Mouse (Mus musculus): ENCODE measurements around the gene Tfr2. TPM values are rescaled to one million over a fixed set of nuclear protein-coding genes. Genes with fewer than 3 reads are reported as not detected.

Gene Tfr2
- polyA plus RNA-seq, 1 experiment from 2014 or later: 3.4 TPM

- Histone ChIP-seq H3K9ac (no peak overlapping the region), H3K4me2 (replicated peaks) (no peak overlapping the region), H3K9me3 (replicated peaks) (no peaks in the 10 kb centered on the region), H3K27me3 (no peaks in the 10 kb centered on the region), H3K4me1 (peaks cover 3% of the 10 kb centered on the region; the same call in 1 of the 2 replicates), H3K36me3 (no peaks in the 10 kb centered on the region; the same call in 1 of the 2 replicates), H3K4me3 (no peak overlapping the region), H3K27ac (no peak overlapping the region)
- 81% methylated on average over 8 of the region's 8 CpGs for WGBS
- ATAC-seq (ENCODE audit: low FRiP score): no peak
Observed at GRCm38 (mm10) chr5:137568223-137568798, 1.3 kb upstream of the Tfr2 start.

- no peak for ATAC-seq (ENCODE audit: low FRiP score)
- H3K36me3 ChIP-seq: no peaks in the 10 kb centered on the region; the same call in 1 of the 2 replicates
- no peak overlapping the region for H3K27ac ChIP-seq
- H3K9ac ChIP-seq: no peak overlapping the region
- peaks cover 3% of the 10 kb centered on the region; the same call in 1 of the 2 replicates for H3K4me1 ChIP-seq
- no peaks in the 10 kb centered on the region for H3K9me3 ChIP-seq (replicated peaks)
- H3K27me3 ChIP-seq: peaks cover 3% of the 10 kb centered on the region; the same call in 1 of the 2 replicates
- H3K4me3 ChIP-seq: no peak overlapping the region
- no peak overlapping the region for H3K4me2 ChIP-seq (replicated peaks)
- 78% methylated on average over 12 of the region's 12 CpGs for WGBS
Observed at GRCm38 (mm10) chr5:137569031-137569430, 609 bp upstream of the Tfr2 start.

- H3K4me3 ChIP-seq: no peak overlapping the region
- no peaks in the 10 kb centered on the region for H3K9me3 ChIP-seq (replicated peaks)
- no peaks in the 10 kb centered on the region for H3K36me3 ChIP-seq
- no peak for ATAC-seq (ENCODE audit: low FRiP score)
- H3K4me1 ChIP-seq: peaks cover 9% of the 10 kb centered on the region; the same call in 1 of the 2 replicates
- no peak overlapping the region for H3K4me2 ChIP-seq (replicated peaks)
- no peak overlapping the region for H3K27ac ChIP-seq
- 53% methylated on average over 7 of the region's 7 CpGs for WGBS
- H3K27me3 ChIP-seq: peaks cover 9% of the 10 kb centered on the region; the same call in 1 of the 2 replicates
- H3K9ac ChIP-seq: no peak overlapping the region
Observed at GRCm38 (mm10) chr5:137570181-137570580, 541 bp downstream of the Tfr2 start.

- H3K4me1 ChIP-seq: 0 out of 2 replicates have a peak, but pooled peaks cover 6% of the 10 kb centered on the region
- H3K27me3 ChIP-seq: peaks cover 10% of the 10 kb centered on the region; the same call in 1 of the 2 replicates
- H3K9ac ChIP-seq: no peak overlapping the region
- WGBS: 82% methylated on average over 17 of the region's 17 CpGs
- H3K4me3 ChIP-seq: no peak overlapping the region
- no peaks in the 10 kb centered on the region for H3K36me3 ChIP-seq
- H3K9me3 ChIP-seq (replicated peaks): no peaks in the 10 kb centered on the region
- no peak overlapping the region for H3K27ac ChIP-seq
- H3K4me2 ChIP-seq (replicated peaks): no peak overlapping the region
- ATAC-seq (ENCODE audit: low FRiP score): 0 out of 2 replicates have a peak, but pooled peaks have one; percentile 19
Observed at GRCm38 (mm10) chr5:137570691-137571586, 1.3 kb downstream of the Tfr2 start.

DNA sequence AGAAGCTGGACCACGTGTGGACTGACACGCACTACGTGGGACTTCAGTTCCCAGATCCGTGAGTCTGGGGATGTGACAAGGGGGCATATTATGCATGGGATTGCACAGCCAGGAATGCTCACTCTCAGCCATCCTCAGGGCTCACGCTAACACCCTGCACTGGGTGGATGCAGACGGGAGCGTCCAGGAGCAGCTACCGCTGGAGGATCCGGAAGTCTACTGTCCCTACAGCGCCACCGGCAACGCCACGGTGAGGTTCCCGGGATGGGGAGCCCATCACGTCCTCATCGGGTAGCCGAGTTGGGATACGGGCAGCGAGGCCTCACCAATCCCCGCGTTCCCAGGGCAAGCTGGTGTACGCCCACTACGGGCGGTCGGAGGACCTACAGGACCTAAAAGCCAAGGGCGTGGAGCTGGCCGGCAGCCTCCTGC, 4.8 kb downstream of the Tfr2 start:
- Histone ChIP-seq H3K27me3 (peaks cover 10% of the 10 kb centered on the region; the same call in 1 of the 2 replicates), H3K4me2 (replicated peaks) (peak overlapping the region; percentile 51), H3K4me1 (0 out of 2 replicates have a peak, but pooled peaks cover 6% of the 10 kb centered on the region), H3K4me3 (peak overlapping the region; percentile 26), H3K27ac (no peak overlapping the region), H3K9me3 (replicated peaks) (no peaks in the 10 kb centered on the region), H3K9ac (peak overlapping the region; percentile 43; the same call in 1 of the 2 replicates), H3K36me3 (no peaks in the 10 kb centered on the region)
- WGBS: 7% methylated on average over 27 of the region's 27 CpGs
- no peak for ATAC-seq (ENCODE audit: low FRiP score)

GRCm38 (mm10) chr5:137580246-137580645, 10.6 kb downstream of the Tfr2 start:
- ATAC-seq (ENCODE audit: low FRiP score): no peak
- H3K4me1 ChIP-seq: peaks cover 11% of the 10 kb centered on the region
- WGBS: 81% methylated on average over 6 of the region's 6 CpGs
- no peak overlapping the region for H3K9ac ChIP-seq
- no peak overlapping the region for H3K4me2 ChIP-seq (replicated peaks)
- no peak overlapping the region for H3K27ac ChIP-seq
- no peak overlapping the region for H3K4me3 ChIP-seq
- H3K36me3 ChIP-seq: no peaks in the 10 kb centered on the region
- peaks cover 22% of the 10 kb centered on the region for H3K27me3 ChIP-seq
- no peaks in the 10 kb centered on the region for H3K9me3 ChIP-seq (replicated peaks)

DNA sequence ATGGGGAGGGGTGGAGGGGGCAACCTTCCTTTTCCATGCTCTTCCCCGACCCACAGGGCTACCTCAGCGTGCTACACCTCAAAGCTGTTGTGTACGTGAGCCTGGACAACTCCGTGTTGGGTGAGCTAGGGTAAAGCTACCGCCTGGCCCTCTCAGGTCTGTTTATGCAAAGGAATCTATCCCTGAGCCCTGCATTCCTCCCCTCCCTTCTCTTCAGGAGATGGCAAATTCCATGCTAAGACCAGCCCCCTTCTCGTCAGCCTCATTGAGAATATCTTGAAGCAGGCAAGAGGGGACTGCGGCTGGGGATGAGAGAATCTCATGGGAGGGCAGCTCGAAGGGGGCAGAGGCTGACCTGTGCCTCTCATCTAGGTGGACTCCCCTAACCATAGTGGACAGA, 13.1 kb downstream of the Tfr2 start:
- Histone ChIP-seq H3K4me3 (no peak overlapping the region), H3K4me2 (replicated peaks) (no peak overlapping the region), H3K27me3 (peaks cover 22% of the 10 kb centered on the region), H3K4me1 (peaks cover 11% of the 10 kb centered on the region), H3K9me3 (replicated peaks) (no peaks in the 10 kb centered on the region), H3K27ac (no peak overlapping the region), H3K9ac (no peak overlapping the region), H3K36me3 (no peaks in the 10 kb centered on the region)
- no peak for ATAC-seq (ENCODE audit: low FRiP score)
- WGBS: 39% methylated on average over 8 of the region's 8 CpGs

GRCm38 (mm10) chr5:137583670-137584169, 14.1 kb downstream of the Tfr2 start:
- Histone ChIP-seq H3K9ac (peak overlapping the region; percentile 46), H3K27ac (0 out of 2 replicates have a peak overlapping the region, but pooled peaks have one; percentile 8), H3K27me3 (peaks cover 22% of the 10 kb centered on the region), H3K4me3 (peak overlapping the region; percentile 36), H3K36me3 (no peaks in the 10 kb centered on the region), H3K4me1 (peaks cover 11% of the 10 kb centered on the region), H3K4me2 (replicated peaks) (peak overlapping the region; percentile 58), H3K9me3 (replicated peaks) (no peaks in the 10 kb centered on the region)
- ATAC-seq (ENCODE audit: low FRiP score): peak; percentile 62
- WGBS: 22% methylated on average over 27 of the region's 27 CpGs

- peaks cover 11% of the 10 kb centered on the region for H3K4me1 ChIP-seq
- 34% methylated on average over 8 of the region's 8 CpGs for WGBS
- H3K27ac ChIP-seq: no peak overlapping the region
- H3K36me3 ChIP-seq: no peaks in the 10 kb centered on the region
- no peak overlapping the region for H3K9ac ChIP-seq
- H3K4me3 ChIP-seq: no peak overlapping the region
- no peak overlapping the region for H3K4me2 ChIP-seq (replicated peaks)
- H3K9me3 ChIP-seq (replicated peaks): no peaks in the 10 kb centered on the region
- no peak for ATAC-seq (ENCODE audit: low FRiP score)
- peaks cover 22% of the 10 kb centered on the region for H3K27me3 ChIP-seq
Observed at GRCm38 (mm10) chr5:137584976-137585375, 15.3 kb downstream of the Tfr2 start.

GRCm38 (mm10) chr5:137590507-137590906, 20.9 kb downstream of the Tfr2 start:
- H3K36me3 ChIP-seq: no peaks in the 10 kb centered on the region
- H3K4me3 ChIP-seq: no peak overlapping the region
- no peaks in the 10 kb centered on the region for H3K27me3 ChIP-seq
- no peak overlapping the region for H3K9ac ChIP-seq
- H3K4me1 ChIP-seq: no peaks in the 10 kb centered on the region
- no peak for ATAC-seq (ENCODE audit: low FRiP score)
- H3K27ac ChIP-seq: no peak overlapping the region
- 85% methylated on average over 5 of the region's 5 CpGs for WGBS
- no peaks in the 10 kb centered on the region for H3K9me3 ChIP-seq (replicated peaks)
- no peak overlapping the region for H3K4me2 ChIP-seq (replicated peaks)

DNA sequence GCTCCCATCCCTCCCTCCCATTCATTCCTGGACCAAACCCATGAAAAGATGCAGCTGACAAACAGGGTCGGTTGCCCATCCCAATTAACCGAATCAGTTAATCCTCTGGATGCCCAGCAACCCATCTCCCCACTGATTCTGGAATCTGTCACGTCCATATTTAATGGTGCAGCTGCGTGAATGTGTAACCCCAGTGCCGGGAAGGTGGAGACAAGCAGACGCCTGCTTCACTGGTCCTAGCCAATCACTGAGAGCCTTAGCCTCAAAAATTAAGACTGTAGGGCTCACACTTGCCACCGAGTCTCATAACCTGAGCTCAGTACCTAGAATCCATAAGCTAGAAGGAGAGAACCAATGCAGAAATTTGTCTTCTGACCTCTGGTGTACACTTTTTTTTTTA, 26.3 kb downstream of the Tfr2 start:
- no peaks in the 10 kb centered on the region for H3K27me3 ChIP-seq
- no peaks in the 10 kb centered on the region for H3K9me3 ChIP-seq (replicated peaks)
- WGBS: 76% methylated on average over 7 of the region's 7 CpGs

More for the DNA sequence above, 26.3 kb downstream of the Tfr2 start:
- H3K27ac ChIP-seq: no peak overlapping the region
- H3K4me1 ChIP-seq: peaks cover 15% of the 10 kb centered on the region
- no peak overlapping the region for H3K4me3 ChIP-seq
- peaks cover 8% of the 10 kb centered on the region; the same call in 1 of the 2 replicates for H3K36me3 ChIP-seq
- no peak overlapping the region for H3K9ac ChIP-seq
- no peak for ATAC-seq (ENCODE audit: low FRiP score)
- no peak overlapping the region for H3K4me2 ChIP-seq (replicated peaks)
